Mouse (Mus musculus) testis, adult 2 months (tissue): Measurements from ENCODE around the gene Gm14214. TPM values are rescaled to one million over a fixed set of nuclear protein-coding genes. Genes with fewer than 3 reads are reported as not detected.

Source experiments
- H3K27ac ChIP-seq: fragments of 200-500 bp; 2 replicates; pipeline ENCODE4 v1.5.1; 2012; ENCODE audit warnings: low read depth, low read length; ENCODE audit not compliant: control insufficient read depth, insufficient read depth
- H3K27me3 ChIP-seq: fragments of 200-500 bp; 2 replicates; pipeline ENCODE4 v1.6.1; 2012; ENCODE audit warnings: mild to moderate bottlenecking, low read length, moderate library complexity; ENCODE audit not compliant: control insufficient read depth, insufficient read depth
- H3K36me3 ChIP-seq: fragments of 200-500 bp; 2 replicates; pipeline ENCODE4 v1.6.1; 2012; ENCODE audit warnings: mild to moderate bottlenecking, low read length; ENCODE audit not compliant: control insufficient read depth, insufficient read depth
- H3K4me1 ChIP-seq: fragments of 200-500 bp; 2 replicates; pipeline ENCODE4 v1.6.1; 2012; ENCODE audit warnings: low read length; ENCODE audit not compliant: control insufficient read depth, insufficient read depth
- H3K4me3 ChIP-seq: fragments of 200-500 bp; 2 replicates; pipeline ENCODE4 v1.5.1; 2012; ENCODE audit warnings: low read depth, mild to moderate bottlenecking, low read length, moderate library complexity, mixed read lengths; ENCODE audit not compliant: control insufficient read depth
- CTCF ChIP-seq: fragments of 200-500 bp; IDR thresholded peaks from 2 replicates; pipeline ENCODE4 v1.5.1; 2012; ENCODE audit warnings: low read depth, mild to moderate bottlenecking, inconsistent platforms, low read length, moderate library complexity; ENCODE audit not compliant: control insufficient read depth, insufficient read depth, insufficient replicate concordance
- POLR2A ChIP-seq: fragments of 200-500 bp; IDR thresholded peaks from 2 replicates; pipeline ENCODE4 v1.6.1; 2012; ENCODE audit warnings: low read depth, mild to moderate bottlenecking, inconsistent platforms, low read length, moderate library complexity; ENCODE audit not compliant: control insufficient read depth
- polyA plus RNA-seq: library from polyadenylated mRNA; depleted of rRNA; stranded (reverse); fragments of >200 nt; gene quantifications from 2 replicates; pipeline ENCODE4 v1.2.3, GENCODE M21; 2012

Gm14214 gene
- polyA plus RNA-seq, 1 experiment: not detected

- no peak overlapping the region for H3K27ac ChIP-seq
- no peak overlapping the region for H3K4me3 ChIP-seq
- TF ChIP-seq POLR2A (no peak), CTCF (no peak)
- no peaks in the 10 kb centered on the region for H3K4me1 ChIP-seq
- H3K27me3 ChIP-seq: no peaks in the 10 kb centered on the region
- no peaks in the 10 kb centered on the region for H3K36me3 ChIP-seq
Observed at GRCm38 (mm10) chr2:154767051-154767450, 2.8 kb downstream of the Gm14214 start.

GRCm38 (mm10) chr2:154765554-154766008 lies 4.2 kb downstream of the Gm14214 start:
- no peaks in the 10 kb centered on the region for H3K36me3 ChIP-seq
- no peaks in the 10 kb centered on the region for H3K4me1 ChIP-seq
- H3K27me3 ChIP-seq: no peaks in the 10 kb centered on the region
- no peak overlapping the region for H3K27ac ChIP-seq
- no peak overlapping the region for H3K4me3 ChIP-seq
- no peak for TF ChIP-seq CTCF
- no peak for TF ChIP-seq POLR2A

DNA sequence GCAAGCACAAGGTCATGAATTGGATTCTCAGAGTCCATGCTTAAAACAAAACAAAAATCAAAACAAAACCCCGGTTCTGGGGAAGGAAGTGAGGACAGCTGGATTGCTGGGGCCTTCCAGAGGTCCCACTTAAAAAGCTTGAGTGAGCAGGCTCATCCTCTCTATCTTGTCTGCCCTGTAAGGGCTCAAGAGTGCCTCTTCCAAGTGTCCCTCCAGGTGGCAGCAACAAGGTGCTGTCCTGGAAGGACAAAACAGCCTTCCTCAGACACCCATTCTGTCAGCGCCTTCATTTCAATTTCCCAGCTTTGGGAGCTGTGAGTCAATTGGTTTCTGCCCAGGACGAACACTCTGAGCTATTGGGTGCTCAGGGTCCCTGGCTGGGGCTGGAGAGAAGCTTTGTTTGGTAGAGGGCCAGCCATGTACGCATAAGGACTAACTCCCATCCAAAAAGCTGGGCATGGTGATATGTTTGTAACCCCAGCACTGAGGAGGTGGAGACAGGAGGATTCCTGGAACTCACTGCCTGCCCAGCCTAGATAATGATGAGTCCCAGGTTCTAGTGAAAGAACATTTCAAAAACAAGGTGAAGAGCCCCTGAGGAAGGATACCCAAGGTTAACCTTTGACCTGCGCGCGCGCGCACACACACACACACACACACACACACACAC lies 4.9 kb downstream of the Gm14214 start:
- Histone ChIP-seq H3K27me3 (no peaks in the 10 kb centered on the region), H3K4me1 (no peaks in the 10 kb centered on the region), H3K27ac (no peak overlapping the region), H3K36me3 (no peaks in the 10 kb centered on the region), H3K4me3 (no peak overlapping the region)
- TF ChIP-seq POLR2A (no peak), CTCF (no peak)

DNA sequence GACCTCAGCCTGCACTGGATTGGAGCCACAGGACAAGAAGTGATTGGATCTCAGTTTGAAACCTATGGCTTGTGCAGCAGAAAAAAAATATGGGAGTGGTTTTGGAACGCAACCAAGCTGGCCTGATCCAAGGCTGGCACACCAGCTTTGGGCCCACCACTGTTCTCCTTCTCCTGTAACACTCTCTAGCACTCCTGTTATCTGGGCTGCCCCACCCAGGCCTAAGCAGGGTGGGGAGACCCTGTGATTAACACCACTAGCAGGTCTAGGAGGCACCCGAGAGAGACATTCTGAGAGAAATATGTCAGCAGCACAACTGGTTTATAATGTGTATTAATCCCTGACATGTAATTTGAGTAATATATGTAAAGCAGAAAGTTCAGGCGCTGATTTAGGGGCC lies 6.6 kb downstream of the Gm14214 start:
- Histone ChIP-seq H3K36me3 (no peaks in the 10 kb centered on the region), H3K27me3 (no peaks in the 10 kb centered on the region), H3K4me1 (no peaks in the 10 kb centered on the region), H3K4me3 (no peak overlapping the region), H3K27ac (no peak overlapping the region)
- TF ChIP-seq POLR2A: no peak
- TF ChIP-seq CTCF: no peak

DNA sequence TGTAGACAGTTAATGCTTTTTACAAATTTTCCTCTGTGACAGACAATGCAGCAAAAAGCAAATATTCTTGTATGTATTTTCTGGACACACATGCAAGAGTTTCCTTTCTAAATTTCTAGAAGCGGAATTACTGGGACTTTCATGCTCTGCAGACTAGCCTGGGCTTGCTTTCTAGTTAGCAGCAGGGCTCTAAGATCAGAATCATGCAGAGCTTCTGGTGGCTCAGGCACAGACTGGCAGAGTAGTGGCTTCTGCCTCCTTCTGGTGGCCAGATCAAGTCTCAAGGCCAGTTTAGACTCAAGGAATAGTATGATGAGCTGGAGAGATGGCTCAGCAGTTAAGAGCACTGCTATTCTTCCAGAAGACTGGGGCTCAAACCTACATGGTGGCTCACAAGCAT lies 11.4 kb downstream of the Gm14214 start:
- Histone ChIP-seq H3K4me3 (no peak overlapping the region), H3K27me3 (no peaks in the 10 kb centered on the region), H3K27ac (no peak overlapping the region), H3K4me1 (no peaks in the 10 kb centered on the region), H3K36me3 (no peaks in the 10 kb centered on the region)
- TF ChIP-seq CTCF (no peak), POLR2A (no peak)

DNA sequence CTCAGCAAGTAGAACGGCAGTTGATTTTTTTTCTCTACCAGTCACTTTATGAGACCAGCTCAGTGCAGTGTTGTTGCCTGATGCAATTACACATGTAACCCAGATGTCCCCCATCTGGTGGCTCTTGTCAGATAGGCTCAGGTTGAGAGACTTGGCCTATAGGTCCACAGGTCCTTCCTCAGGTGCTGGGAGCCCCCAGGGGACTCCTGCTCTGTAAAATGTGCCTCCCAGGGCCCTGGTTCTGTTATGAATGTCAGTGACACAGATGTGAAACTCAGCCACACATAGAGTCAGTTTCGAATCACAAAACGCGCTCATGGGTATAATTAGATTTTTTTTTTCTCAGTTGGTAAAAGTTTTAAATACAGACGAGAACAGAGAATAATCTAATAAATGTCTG lies 12.1 kb downstream of the Gm14214 start:
- Histone ChIP-seq H3K27me3 (no peaks in the 10 kb centered on the region), H3K36me3 (no peaks in the 10 kb centered on the region), H3K4me1 (no peaks in the 10 kb centered on the region), H3K27ac (no peak overlapping the region), H3K4me3 (no peak overlapping the region)
- no peak for TF ChIP-seq CTCF
- no peak for TF ChIP-seq POLR2A

DNA sequence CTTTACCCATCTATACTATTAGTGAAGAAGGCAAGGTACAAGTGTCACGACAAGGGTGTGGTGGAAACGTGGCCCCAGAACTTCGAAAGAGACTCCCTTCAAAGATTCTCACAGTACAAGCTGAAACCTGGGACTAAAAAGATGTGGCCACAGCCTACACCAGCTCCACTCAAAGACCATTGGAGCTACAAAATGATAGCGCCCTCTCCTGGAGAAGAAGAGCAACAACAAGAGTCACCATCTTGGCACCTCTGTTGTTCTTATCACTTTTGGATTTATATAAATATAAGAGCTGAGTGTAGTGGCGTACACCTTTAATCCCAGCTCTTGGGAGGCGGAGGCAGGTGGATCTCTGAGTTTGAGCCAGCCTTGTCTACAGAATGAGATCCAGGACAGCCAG lies 14.0 kb downstream of the Gm14214 start:
- H3K4me1 ChIP-seq: no peaks in the 10 kb centered on the region
- no peak overlapping the region for H3K4me3 ChIP-seq
- no peaks in the 10 kb centered on the region for H3K36me3 ChIP-seq
- no peaks in the 10 kb centered on the region for H3K27me3 ChIP-seq
- no peak overlapping the region for H3K27ac ChIP-seq
- TF ChIP-seq POLR2A (no peak), CTCF (no peak)

GRCm38 (mm10) chr2:154754068-154754560 lies 15.7 kb downstream of the Gm14214 start:
- no peak overlapping the region for H3K4me3 ChIP-seq
- H3K27me3 ChIP-seq: no peaks in the 10 kb centered on the region
- H3K4me1 ChIP-seq: peaks cover 5% of the 10 kb centered on the region
- TF ChIP-seq CTCF (no peak), POLR2A (no peak)
- H3K27ac ChIP-seq: no peak overlapping the region
- H3K36me3 ChIP-seq: no peaks in the 10 kb centered on the region
